Mouse (Mus musculus) heart, postnatal 0 days (tissue): Measurements from ENCODE around the gene Siglec1.

ENCODE experiments used
- CTCF ChIP-seq: IDR thresholded peaks from 2 replicates; pipeline ENCODE4 v1.5.1; 2016; ENCODE audit warnings: antibody characterized with exemption, control low read depth, low read depth
- EP300 ChIP-seq: IDR thresholded peaks from 2 replicates; pipeline ENCODE4 v1.6.1; 2016; ENCODE audit warnings: antibody characterized with exemption, low read depth

DNA sequence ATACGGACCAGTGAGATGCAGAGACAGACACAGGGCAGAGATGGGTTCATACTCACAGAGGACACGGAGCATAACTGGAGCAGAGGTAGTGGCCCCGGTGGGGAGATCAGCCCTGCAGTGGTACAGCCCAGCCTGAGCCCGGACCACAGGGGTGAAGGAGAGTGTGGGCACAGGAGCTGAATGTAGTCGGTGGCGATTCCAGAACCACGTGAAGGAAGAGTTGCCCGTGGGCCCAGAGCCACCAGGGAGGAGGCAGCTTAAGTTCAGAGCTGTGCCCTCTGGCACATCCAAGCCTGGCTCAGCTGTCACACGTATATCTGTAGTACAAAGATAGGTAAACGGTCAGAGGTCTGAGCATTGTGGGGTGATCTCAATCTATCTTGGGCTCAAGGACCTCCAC, 14.0 kb downstream of the Siglec1 start:
- TF ChIP-seq CTCF (no peak), EP300 (no peak)
